Mouse (Mus musculus) neural tube, embryonic 14.5 days (tissue): Measurements from ENCODE around the gene Scaper. TPM values are rescaled to one million over a fixed set of nuclear protein-coding genes. Genes with fewer than 3 reads are reported as not detected.

Experiments used
- ATAC-seq: fragments of 200-750 bp; cut with Nextera tagmentation; 2 replicates; pipeline ENCODE4 v1.8.0; 2017; ENCODE audit warnings: low read depth, mild to moderate bottlenecking, moderate TSS enrichment, moderate library complexity
- H3K27ac ChIP-seq: fragments of 300-500 bp; sonication (generic); 2 replicates; pipeline ENCODE4 v1.5.1; 2014; ENCODE audit warnings: low read depth, mild to moderate bottlenecking, control low read depth, low read length, moderate library complexity, mixed read lengths
- H3K27me3 ChIP-seq: fragments of 300-500 bp; sonication (generic); 2 replicates; pipeline ENCODE4 v1.6.1; 2014; ENCODE audit warnings: low read length; ENCODE audit not compliant: control insufficient read depth, insufficient read depth
- H3K36me3 ChIP-seq: fragments of 300-500 bp; sonication (generic); 2 replicates; pipeline ENCODE4 v1.6.1; 2014; ENCODE audit warnings: low read length, mixed read lengths; ENCODE audit not compliant: control insufficient read depth, insufficient read depth
- H3K4me1 ChIP-seq: fragments of 300-500 bp; sonication (generic); 2 replicates; pipeline ENCODE4 v1.6.1; 2014; ENCODE audit warnings: low read length; ENCODE audit not compliant: control insufficient read depth, insufficient read depth
- H3K4me2 ChIP-seq: fragments of 300-500 bp; sonication (generic); 2 replicates; pipeline ENCODE4 v1.6.1; 2014; ENCODE audit warnings: mild to moderate bottlenecking, low read depth, low read length, control low read depth
- H3K4me3 ChIP-seq: fragments of 300-500 bp; sonication (generic); 2 replicates; pipeline ENCODE4 v1.5.1; 2014; ENCODE audit warnings: low read depth, low read length, control low read depth, mixed read lengths
- H3K9ac ChIP-seq: fragments of 300-500 bp; sonication (generic); replicated peaks from 2 replicates; pipeline ENCODE4 v1.6.1; 2014; ENCODE audit warnings: low read depth, mild to moderate bottlenecking, control low read depth, low read length, mixed read lengths
- H3K9me3 ChIP-seq: fragments of 300-500 bp; sonication (generic); 2 replicates; pipeline ENCODE4 v1.6.1; 2016; ENCODE audit warnings: low read length; ENCODE audit not compliant: control insufficient read depth
- WGBS: fragments of 180-500 bp; shearing (Covaris S2); extraction: QIAGEN DNeasy Blood & Tissue Kit; methylation state at CpG from one replicate; pipeline ENCODE4 v1.1.7; 2014; 5-methylcytosine and 5-hydroxymethylcytosine counted together
- polyA plus RNA-seq: library from polyadenylated mRNA; unstranded; fragments of >200 nt; fragmentation: Nextera tagmentation; extraction: Ambion mirVana; gene quantifications from 2 replicates; pipeline ENCODE4 v1.2.1, GENCODE M21; 2014

The Scaper gene
- polyA plus RNA-seq, 1 experiment from 2014 or later, result 51.1 TPM

DNA sequence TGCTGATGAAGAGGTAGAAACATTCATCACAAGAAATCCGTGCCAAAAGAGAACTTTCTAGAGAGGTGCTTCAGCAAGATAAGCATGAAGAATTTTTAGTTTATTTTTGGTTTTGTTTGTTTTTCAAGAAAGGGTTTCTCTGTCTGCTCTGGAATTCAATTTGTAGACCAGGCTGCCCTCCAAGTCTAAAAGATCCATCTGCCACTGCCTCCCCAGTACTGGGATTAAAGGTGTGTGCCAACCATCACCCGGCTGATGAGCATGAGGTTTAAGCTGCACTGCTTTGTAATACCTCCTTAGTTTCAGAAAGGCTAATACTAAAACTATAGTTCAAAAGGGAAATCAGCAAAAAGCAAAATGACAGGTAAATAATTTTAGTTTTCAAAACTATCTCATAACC lies 35.0 kb downstream of the Scaper start:
- Histone ChIP-seq H3K27ac (no peak overlapping the region), H3K36me3 (0 out of 2 replicates have a peak, but pooled peaks cover 2% of the 10 kb centered on the region)
- no peak for ATAC-seq

DNA sequence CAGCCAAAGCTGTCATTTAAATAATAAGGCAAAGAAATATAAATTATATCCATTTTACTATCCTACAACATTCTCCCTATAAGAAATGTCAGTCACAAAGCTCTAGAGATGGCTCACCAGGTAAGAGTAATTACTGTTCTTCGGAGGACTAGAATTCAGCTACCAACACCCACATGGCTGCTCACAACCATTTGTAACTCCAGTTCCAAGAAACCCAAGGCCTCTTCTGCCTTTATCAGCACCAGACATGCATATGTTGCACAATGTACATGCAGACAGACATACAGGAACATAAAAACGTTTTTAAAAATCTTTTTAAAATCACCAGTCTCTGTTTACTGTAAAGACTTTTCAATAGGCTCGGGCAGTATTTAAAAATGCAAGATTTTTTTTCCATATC lies 36.3 kb downstream of the Scaper start:
- Histone ChIP-seq H3K36me3 (no peaks in the 10 kb centered on the region), H3K9me3 (no peaks in the 10 kb centered on the region), H3K4me3 (no peak overlapping the region), H3K4me2 (no peak overlapping the region), H3K27ac (no peak overlapping the region), H3K9ac (no peak overlapping the region), H3K4me1 (no peaks in the 10 kb centered on the region), H3K27me3 (no peaks in the 10 kb centered on the region)
- ATAC-seq, result no peak
- WGBS, result 78% methylated on average over 3 of the region's 3 CpGs

More for the DNA sequence above, 35.0 kb downstream of the Scaper start:
- Histone ChIP-seq H3K27me3 (no peaks in the 10 kb centered on the region), H3K9me3 (no peaks in the 10 kb centered on the region), H3K9ac (no peak overlapping the region), H3K4me2 (no peak overlapping the region), H3K4me1 (no peaks in the 10 kb centered on the region), H3K4me3 (no peak overlapping the region)
- WGBS, result 69% methylated on average over 2 of the region's 2 CpGs

DNA sequence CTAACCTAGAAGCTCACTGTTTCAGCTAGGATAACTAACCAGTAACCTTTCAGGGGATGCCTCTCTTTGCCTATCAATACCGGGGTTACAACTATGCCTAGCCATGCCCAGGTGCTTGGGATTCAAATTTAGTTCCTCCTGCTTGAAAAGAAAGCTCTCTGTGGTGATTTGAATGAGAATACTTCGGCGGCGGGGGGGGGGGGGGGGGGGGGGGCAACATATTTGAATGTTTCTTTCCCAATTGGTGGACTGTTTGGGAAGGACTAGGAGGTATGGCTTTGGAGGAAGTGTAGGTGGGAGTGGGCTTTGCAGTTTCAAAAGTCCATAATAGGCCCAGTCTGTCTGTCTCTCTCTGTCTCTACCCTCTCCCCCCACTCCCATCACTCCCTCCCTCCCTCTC lies 37.4 kb downstream of the Scaper start:
- Histone ChIP-seq H3K4me1 (no peaks in the 10 kb centered on the region), H3K36me3 (no peaks in the 10 kb centered on the region), H3K9me3 (no peaks in the 10 kb centered on the region), H3K4me2 (no peak overlapping the region), H3K9ac (no peak overlapping the region), H3K4me3 (no peak overlapping the region), H3K27ac (no peak overlapping the region), H3K27me3 (no peaks in the 10 kb centered on the region)
- WGBS, result 52% methylated on average over 4 of the region's 4 CpGs
- ATAC-seq, result no peak

DNA sequence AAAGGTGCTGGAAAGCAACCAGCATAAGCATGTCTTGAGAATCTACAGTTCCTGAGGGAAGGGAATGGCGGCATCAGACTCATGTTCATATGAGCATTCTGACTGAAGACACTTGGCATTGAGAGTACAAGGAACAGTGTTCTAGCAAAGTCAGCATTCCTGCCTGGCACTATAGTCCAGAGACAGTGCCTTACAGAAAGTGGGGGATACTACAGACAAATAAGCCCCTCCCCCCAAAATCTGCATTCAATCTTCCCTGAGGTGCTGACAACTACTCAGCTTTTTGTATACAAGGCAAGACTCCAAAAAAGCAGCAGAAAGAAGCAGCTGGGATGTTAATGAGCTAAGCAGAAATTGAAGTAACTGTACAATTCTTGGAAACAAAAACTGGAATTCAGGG lies 59.9 kb downstream of the Scaper start:
- Histone ChIP-seq H3K27me3 (no peaks in the 10 kb centered on the region), H3K9me3 (no peaks in the 10 kb centered on the region), H3K4me3 (no peak overlapping the region), H3K4me1 (no peaks in the 10 kb centered on the region), H3K27ac (no peak overlapping the region), H3K9ac (no peak overlapping the region), H3K36me3 (no peaks in the 10 kb centered on the region), H3K4me2 (no peak overlapping the region)
- 82% methylated on average over 1 of the region's 1 CpGs for WGBS
- ATAC-seq, result no peak

DNA sequence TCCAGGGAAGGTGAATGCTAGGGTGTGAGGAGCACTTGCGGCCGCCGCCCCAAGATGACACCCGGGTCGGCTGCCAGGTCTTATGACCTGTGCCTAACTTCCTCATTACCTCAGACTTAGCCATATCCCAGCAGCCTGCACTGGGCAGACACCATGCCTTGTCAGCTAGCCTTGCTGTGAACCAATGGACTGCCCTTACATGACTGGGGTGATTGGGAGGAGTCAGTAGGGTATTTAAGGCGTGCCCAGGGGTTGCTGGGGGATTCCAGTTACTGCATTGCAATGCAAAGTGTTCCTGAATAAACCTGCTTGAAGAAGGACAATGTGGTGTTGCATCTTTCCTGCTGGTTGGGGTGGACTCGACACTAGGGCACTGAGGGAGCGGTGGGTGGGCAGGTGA lies 148.5 kb downstream of the Scaper start:
- no peak overlapping the region for H3K9ac ChIP-seq
- no peaks in the 10 kb centered on the region for H3K27me3 ChIP-seq
- H3K9me3 ChIP-seq, result no peaks in the 10 kb centered on the region
- no peak for ATAC-seq
- no peaks in the 10 kb centered on the region for H3K36me3 ChIP-seq
- 81% methylated on average over 8 of the region's 8 CpGs for WGBS
- H3K4me3 ChIP-seq, result no peak overlapping the region
- H3K4me2 ChIP-seq, result no peak overlapping the region
- no peak overlapping the region for H3K27ac ChIP-seq
- no peaks in the 10 kb centered on the region for H3K4me1 ChIP-seq

DNA sequence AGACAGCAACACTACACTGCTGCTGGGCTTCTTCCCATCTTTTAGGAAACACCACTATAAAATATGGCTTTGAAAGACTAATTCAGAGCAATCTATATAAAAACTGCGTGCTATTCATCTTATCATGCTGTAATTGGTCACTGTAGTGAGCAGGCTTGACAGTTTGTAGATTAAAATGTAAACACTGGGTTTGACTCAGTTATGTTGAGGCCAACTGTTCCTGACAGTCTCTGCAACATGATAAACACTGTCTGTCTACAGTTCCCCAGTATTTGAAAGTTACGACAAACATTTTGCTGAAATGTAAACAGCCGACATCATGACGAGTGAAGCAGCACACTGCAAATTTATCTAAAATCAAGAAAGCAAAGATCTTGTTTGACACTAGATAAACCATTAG lies 225.9 kb downstream of the Scaper start:
- H3K9me3 ChIP-seq, result no peaks in the 10 kb centered on the region
- H3K27ac ChIP-seq, result no peak overlapping the region
- no peaks in the 10 kb centered on the region for H3K27me3 ChIP-seq
- no peak for ATAC-seq
- H3K4me1 ChIP-seq, result no peaks in the 10 kb centered on the region
- H3K4me2 ChIP-seq, result no peak overlapping the region
- H3K4me3 ChIP-seq, result no peak overlapping the region
- 85% methylated on average over 4 of the region's 4 CpGs for WGBS
- no peak overlapping the region for H3K9ac ChIP-seq
- no peaks in the 10 kb centered on the region for H3K36me3 ChIP-seq

DNA sequence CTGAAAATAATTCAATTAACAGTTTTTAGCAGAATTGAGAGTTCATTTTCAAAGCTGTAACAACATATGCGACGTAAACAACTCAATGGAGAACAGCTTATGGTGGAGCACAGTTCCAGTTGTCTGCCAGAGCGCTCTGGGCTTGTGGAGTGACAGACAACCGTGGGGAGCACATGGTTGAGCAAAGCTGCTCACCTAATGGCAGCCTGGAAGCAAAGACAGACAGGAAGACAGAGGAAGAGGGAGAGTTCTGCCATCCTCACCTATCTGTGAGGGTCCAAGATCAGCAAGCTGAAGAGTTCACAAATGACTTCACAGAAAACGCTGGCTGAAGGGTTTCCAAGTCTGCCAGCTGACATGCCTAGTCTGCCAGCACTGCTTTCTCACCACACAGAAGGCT lies 227.4 kb downstream of the Scaper start:
- 95% methylated on average over 5 of the region's 5 CpGs for WGBS

DNA sequence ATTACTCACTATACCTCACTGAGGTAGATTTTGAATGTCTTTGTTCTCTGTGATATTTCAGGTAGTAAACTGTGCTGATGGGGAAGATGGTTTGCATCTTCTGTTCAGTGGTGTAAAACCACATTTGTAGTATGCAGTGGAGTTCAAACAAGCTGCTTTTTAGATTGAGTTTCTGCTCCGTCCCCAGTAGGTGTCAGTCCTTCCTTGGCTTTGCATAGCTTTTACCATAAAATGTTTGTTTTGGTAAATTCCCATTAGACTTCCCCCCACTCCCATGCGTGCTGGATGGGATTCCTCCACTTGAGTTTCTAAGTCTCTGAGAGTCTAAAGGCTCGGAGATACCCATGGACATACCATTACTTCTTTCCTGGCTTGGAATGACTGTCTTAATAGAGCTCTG lies 231.3 kb downstream of the Scaper start:
- H3K27ac ChIP-seq, result no peak overlapping the region
- WGBS, result 69% methylated on average over 3 of the region's 3 CpGs
- no peak for ATAC-seq

More for the DNA sequence above, 227.4 kb downstream of the Scaper start:
- no peak for ATAC-seq
- no peaks in the 10 kb centered on the region for H3K36me3 ChIP-seq
- H3K27me3 ChIP-seq, result no peaks in the 10 kb centered on the region
- H3K9me3 ChIP-seq, result no peaks in the 10 kb centered on the region
- no peak overlapping the region for H3K27ac ChIP-seq
- no peaks in the 10 kb centered on the region for H3K4me1 ChIP-seq
- H3K4me2 ChIP-seq, result no peak overlapping the region
- H3K9ac ChIP-seq, result no peak overlapping the region
- H3K4me3 ChIP-seq, result no peak overlapping the region

DNA sequence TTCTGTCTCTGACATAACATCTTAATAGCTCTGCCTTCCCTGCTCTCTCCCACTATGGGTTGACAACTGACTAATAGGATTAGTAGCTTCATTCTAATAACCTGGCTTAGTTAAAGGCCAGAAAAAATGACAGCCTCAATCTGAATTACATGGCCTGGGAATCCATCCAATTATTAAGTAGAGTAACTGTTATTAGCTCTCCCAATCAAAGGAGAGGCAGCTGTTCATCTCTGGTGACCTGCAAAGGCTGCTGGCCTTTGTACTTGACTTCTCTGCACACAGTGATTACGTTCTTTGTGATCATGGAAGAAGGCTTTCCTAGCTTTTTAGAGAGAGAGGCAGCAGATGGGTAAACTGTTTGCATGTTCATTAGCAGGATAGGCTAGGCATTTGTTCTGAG lies 242.6 kb downstream of the Scaper start:
- WGBS, result 31% methylated on average over 1 of the region's 1 CpGs
- no peak overlapping the region for H3K9ac ChIP-seq
- H3K4me2 ChIP-seq, result no peak overlapping the region
- ATAC-seq, result no peak
- H3K27ac ChIP-seq, result no peak overlapping the region
- no peaks in the 10 kb centered on the region for H3K36me3 ChIP-seq
- H3K4me3 ChIP-seq, result no peak overlapping the region
- H3K9me3 ChIP-seq, result no peaks in the 10 kb centered on the region
- no peaks in the 10 kb centered on the region for H3K27me3 ChIP-seq
- H3K4me1 ChIP-seq, result no peaks in the 10 kb centered on the region

More for the DNA sequence above, 231.3 kb downstream of the Scaper start:
- Histone ChIP-seq H3K4me1 (no peaks in the 10 kb centered on the region), H3K27me3 (no peaks in the 10 kb centered on the region), H3K4me3 (no peak overlapping the region), H3K9me3 (no peaks in the 10 kb centered on the region), H3K9ac (no peak overlapping the region), H3K4me2 (no peak overlapping the region), H3K36me3 (no peaks in the 10 kb centered on the region)

DNA sequence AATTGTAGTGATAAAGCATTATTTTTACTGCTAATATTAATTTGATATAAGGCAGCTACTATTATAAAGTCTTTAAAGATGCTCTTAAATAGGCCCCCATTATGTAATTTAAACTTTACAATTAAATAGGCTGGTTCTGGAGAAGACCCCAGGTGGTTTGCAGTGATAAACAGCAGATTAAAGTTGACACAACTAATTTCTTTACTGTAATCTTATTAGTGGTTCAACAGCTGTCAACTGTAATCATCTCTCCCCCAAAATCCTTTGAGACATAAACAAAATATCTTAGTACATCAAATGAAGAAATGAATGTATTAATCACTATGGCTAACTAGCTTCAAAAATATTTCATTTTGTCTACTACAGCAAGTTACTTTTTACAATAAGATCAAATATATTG lies 260.8 kb downstream of the Scaper start:
- no peaks in the 10 kb centered on the region for H3K36me3 ChIP-seq
- no peaks in the 10 kb centered on the region for H3K4me1 ChIP-seq
- ATAC-seq, result no peak
- H3K9me3 ChIP-seq, result no peaks in the 10 kb centered on the region
- no peak overlapping the region for H3K27ac ChIP-seq
- H3K9ac ChIP-seq, result no peak overlapping the region
- no peaks in the 10 kb centered on the region for H3K27me3 ChIP-seq
- no peak overlapping the region for H3K4me2 ChIP-seq
- no peak overlapping the region for H3K4me3 ChIP-seq
